Mouse (Mus musculus) midbrain, embryonic 10.5 days (tissue): ENCODE measurements around the gene Alg3. TPM values are rescaled to one million over a fixed set of nuclear protein-coding genes. Genes with fewer than 3 reads are reported as not detected.

Experiments
- DNase-seq: peaks from one replicate; pipeline ENCODE4 v3.0.0-alpha.2; 2017; ENCODE audit warnings: low spot score
- H3K27ac ChIP-seq: fragments of 300-500 bp; sonication (generic); replicated peaks from 2 replicates; pipeline ENCODE4 v1.5.1; 2016; ENCODE audit warnings: mild to moderate bottlenecking
- H3K27me3 ChIP-seq: fragments of 300-500 bp; sonication (generic); 2 replicates; pipeline ENCODE4 v1.6.1; 2016; ENCODE audit warnings: low read depth, mild to moderate bottlenecking; ENCODE audit not compliant: poor library complexity, severe bottlenecking
- H3K36me3 ChIP-seq: fragments of 300-500 bp; sonication (generic); 2 replicates; pipeline ENCODE4 v1.6.1; 2016; ENCODE audit warnings: mild to moderate bottlenecking, moderate library complexity
- H3K4me1 ChIP-seq: fragments of 300-500 bp; sonication (generic); 2 replicates; pipeline ENCODE4 v1.6.1; 2016
- H3K4me3 ChIP-seq: fragments of 300-500 bp; sonication (generic); 2 replicates; pipeline ENCODE4 v1.5.1; 2016; ENCODE audit warnings: mild to moderate bottlenecking, moderate library complexity
- H3K9me3 ChIP-seq: fragments of 300-500 bp; sonication (generic); replicated peaks from 2 replicates; pipeline ENCODE4 v1.6.1; 2016; ENCODE audit warnings: mild to moderate bottlenecking
- WGBS: fragments of 180-500 bp; shearing (Covaris S2); methylation state at CpG from one replicate; pipeline ENCODE4 v1.1.7; 2016; 5-methylcytosine and 5-hydroxymethylcytosine counted together
- polyA plus RNA-seq: library from polyadenylated mRNA; unstranded; fragments of >200 nt; fragmentation: Nextera tagmentation; extraction: Ambion mirVana; gene quantifications from 2 replicates; pipeline ENCODE4 v1.2.1, GENCODE M21; 2016

Alg3 gene
- polyA plus RNA-seq, 1 experiment from 2014 or later = 59.4 TPM

DNA sequence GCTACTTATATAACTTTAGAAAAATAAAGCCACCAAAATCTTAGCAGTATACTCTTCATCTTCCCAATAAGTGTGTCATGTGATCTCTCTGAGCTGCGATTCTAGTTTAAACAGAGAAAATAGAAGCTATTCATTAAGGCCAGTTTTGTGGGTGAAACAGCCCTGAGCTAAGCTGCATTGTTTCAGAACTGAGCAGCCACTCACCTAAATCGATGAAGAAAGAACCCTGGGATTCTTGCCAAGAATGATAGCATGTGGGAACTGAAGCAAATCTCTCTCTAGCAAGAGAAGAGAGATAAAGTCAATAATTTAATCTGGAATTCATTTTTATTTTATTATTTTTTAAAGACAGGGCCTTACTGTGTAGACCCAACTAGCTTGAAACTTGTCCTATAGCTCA, 11.7 kb upstream of the Alg3 start:
- Histone ChIP-seq H3K4me3 (no peak overlapping the region), H3K4me1 (peaks cover 45% of the 10 kb centered on the region), H3K36me3 (peaks cover 7% of the 10 kb centered on the region; the same call in 1 of the 2 replicates), H3K27ac (no peak overlapping the region), H3K27me3 (peaks cover 28% of the 10 kb centered on the region), H3K9me3 (no peaks in the 10 kb centered on the region)
- 63% methylated on average over 2 of the region's 2 CpGs for WGBS
- no peak for DNase-seq

DNA sequence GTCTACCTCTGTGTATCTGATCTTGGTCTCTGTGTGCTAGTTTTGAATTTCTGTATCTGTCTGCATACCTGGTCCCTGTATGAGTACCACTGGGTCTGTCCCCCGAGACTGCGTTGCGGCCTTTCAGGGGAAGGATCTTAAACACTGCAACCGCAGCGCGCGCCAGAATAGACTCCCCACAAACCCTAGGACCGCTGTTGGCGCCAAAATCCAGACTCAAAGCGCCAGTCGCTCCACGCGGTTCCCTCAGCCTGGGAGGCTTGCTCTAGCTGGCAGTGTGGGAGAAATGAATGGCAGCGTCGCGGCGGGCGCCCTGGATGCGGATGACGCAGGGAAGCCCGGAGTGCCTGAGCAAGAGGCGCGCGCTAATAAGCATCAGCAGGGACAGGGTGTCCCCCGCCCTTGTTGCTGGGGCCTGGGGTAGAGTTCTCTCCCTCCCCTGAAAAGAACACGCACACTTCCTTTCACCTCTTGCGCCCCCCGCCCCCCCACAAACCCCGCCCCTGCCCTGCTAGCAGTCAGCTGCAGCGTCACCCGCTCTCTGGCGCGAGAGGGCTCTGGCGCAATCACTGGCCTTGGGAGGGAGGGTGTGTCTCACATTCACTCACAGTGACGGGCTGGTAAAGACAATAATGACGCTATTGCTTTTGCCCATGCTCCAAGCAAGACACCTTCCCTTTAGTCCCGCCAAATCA, 10.6 kb upstream of the Alg3 start:
- peak; percentile 78 for DNase-seq
- peaks cover 45% of the 10 kb centered on the region for H3K4me1 ChIP-seq

DNA sequence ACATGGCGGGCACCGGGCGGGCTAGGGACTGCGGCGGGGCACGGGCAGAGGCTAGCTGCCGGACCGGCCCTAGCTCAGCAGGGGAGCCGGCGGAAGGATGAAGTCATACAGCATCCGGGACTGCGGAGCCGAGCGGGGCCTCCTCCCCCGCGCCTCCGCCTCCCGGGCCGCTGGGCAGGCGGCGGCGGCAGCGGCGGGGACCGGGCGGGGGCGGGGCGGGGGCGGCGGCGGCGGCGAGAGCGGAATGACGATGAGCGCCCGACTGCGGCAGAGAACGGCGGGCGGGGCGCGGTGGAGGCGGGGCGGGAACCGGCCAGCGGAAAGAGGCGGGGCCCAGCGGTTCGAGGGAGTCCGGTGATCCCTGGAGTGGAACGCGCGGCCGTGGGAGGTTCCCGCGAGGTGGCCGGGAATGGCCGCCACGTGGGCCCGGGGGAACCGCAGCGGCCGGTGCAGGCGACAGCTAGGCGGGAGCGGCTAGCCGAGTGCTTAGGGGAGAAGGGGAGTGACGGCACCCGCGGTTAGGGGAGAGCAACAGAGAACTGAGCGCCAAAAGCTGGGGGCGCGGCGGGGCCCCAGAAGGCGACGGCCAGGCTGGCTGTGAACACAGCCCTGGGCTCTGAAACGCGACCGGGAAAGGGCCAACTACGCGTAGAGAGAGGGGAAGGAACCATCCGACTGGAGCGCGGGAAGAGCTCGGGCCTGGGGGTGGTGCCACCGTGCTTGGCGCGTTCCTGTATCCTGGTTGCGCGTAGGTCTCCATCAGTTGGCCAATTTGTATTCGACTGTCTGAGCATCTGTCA, 9.9 kb upstream of the Alg3 start, which contains the start of gene Camk2n2:
Camk2n2 (minus strand) TSS at position 97 of the 800 bp plus-strand sequence.
- peak within 1 kb of the TSS; percentile 95 for H3K27ac ChIP-seq
- whole genome bisulfite sequencing = under 1% methylated on average over 85 of the region's 92 CpGs
- peak; percentile 77 for DNase-seq
- peak within 1 kb of the TSS; percentile 86 for H3K4me3 ChIP-seq
- no peaks in the 10 kb centered on the region for H3K9me3 ChIP-seq
- H3K4me1 ChIP-seq = peaks cover 45% of the 10 kb centered on the region
- peaks cover 16% of the 10 kb centered on the region for H3K36me3 ChIP-seq
- peaks cover 27% of the 10 kb centered on the region for H3K27me3 ChIP-seq

More for the DNA sequence above, 10.6 kb upstream of the Alg3 start:
- Histone ChIP-seq H3K4me3 (peak overlapping the region; percentile 86), H3K27me3 (peaks cover 27% of the 10 kb centered on the region), H3K36me3 (peaks cover 15% of the 10 kb centered on the region), H3K9me3 (no peaks in the 10 kb centered on the region), H3K27ac (peak overlapping the region; percentile 95)
- under 1% methylated on average over 35 of the region's 37 CpGs for WGBS

DNA sequence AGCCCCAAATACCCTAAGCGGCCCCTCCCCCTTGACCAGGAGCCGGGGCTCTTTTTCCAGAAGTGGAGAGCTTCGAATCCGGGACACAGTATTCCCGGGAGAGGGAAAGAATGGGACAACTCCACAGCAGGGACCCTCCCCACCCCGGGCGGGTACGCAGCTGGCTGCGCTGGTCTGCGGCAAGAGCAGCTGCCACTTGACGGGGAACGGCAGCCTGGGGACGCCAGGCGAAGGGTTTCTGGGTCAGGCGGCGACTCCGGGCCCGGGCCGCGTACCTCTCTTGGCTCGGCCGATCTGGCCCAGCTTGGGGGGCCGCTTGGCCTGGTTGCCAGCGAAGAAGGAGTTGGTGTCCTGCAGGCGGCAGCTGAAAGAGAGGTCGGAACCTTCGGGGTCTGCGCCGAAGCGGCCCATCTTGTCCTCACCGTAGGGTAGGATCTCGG, 9.2 kb upstream of the Alg3 start:
- under 1% methylated on average over 32 of the region's 32 CpGs for WGBS

DNA sequence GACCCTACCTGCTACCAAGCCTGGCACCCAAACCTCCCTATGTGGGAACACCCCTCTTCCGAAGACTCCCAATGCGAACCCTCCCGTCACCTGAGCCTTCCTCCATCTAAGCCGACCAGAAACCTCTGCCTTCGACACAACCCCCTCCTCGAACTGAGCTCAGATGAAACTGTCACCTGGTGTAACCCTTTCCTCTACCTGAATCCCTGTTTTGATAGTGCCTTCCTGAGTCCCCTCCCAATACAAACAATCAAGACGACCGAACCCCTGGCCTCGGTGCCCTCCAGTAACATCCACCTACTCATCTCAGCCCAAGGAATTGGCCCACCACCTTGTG, 8.8 kb upstream of the Alg3 start:
- peak overlapping the region; percentile 86 for H3K4me3 ChIP-seq
- peaks cover 27% of the 10 kb centered on the region for H3K27me3 ChIP-seq
- H3K4me1 ChIP-seq = peaks cover 45% of the 10 kb centered on the region
- peak overlapping the region; percentile 95 for H3K27ac ChIP-seq
- H3K36me3 ChIP-seq = peaks cover 20% of the 10 kb centered on the region
- no peaks in the 10 kb centered on the region for H3K9me3 ChIP-seq
- DNase-seq = no peak
- 0% methylated on average over 9 of the region's 9 CpGs for WGBS

More for the DNA sequence above, 9.2 kb upstream of the Alg3 start:
- Histone ChIP-seq H3K27me3 (peaks cover 27% of the 10 kb centered on the region), H3K4me1 (peaks cover 45% of the 10 kb centered on the region), H3K36me3 (peaks cover 20% of the 10 kb centered on the region), H3K9me3 (no peaks in the 10 kb centered on the region), H3K4me3 (peak overlapping the region; percentile 86), H3K27ac (peak overlapping the region; percentile 95)
- DNase-seq = peak; percentile 77

DNA sequence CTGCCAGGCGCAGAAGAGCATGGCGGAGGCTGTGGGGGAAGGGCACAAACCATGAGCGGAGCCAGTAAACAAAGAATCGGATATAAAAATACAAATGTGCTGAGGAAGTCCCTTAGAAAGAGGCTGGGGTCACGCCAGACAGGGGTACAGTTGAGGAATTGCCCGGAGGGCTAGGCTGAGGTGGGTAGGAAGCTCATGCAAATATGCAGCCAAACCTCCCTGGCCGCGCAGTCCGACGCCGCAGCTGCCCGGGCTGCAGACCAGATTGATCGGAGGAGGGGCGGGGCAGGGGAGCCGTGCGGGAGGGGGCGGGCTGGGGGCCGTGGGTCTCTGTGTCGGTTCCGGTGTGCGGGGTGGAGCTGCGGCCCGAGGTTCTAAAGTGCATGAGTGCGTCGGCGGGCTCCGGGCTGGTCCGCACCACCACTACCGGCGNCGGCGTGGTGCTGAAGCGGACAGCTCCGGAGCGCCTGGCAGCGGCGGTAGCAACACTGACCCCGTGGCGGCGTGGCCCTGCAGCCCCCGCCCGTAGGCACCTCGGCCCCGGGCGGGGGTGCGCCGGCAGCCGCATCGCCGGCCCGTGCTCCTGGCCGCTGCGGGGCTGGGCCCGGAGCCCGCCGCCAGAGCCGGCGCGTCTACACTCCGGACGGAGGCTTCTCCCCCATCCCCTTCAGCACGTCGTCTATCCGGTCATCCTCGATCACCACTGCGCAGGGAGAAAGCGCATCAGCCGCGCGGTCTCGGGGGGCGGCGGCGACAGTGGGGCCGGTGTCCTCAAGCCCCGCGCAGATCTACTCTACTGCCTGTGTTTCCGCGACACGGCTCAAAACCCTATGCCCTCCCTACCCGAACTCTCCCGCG, 8.2 kb upstream of the Alg3 start:
- peaks cover 20% of the 10 kb centered on the region for H3K36me3 ChIP-seq
- WGBS = 2% methylated on average over 82 of the region's 83 CpGs
- peaks cover 45% of the 10 kb centered on the region for H3K4me1 ChIP-seq
- H3K9me3 ChIP-seq = no peaks in the 10 kb centered on the region
- peak overlapping the region; percentile 95 for H3K27ac ChIP-seq
- H3K4me3 ChIP-seq = peak overlapping the region; percentile 86
- DNase-seq = peak; percentile 68
- H3K27me3 ChIP-seq = peaks cover 27% of the 10 kb centered on the region

DNA sequence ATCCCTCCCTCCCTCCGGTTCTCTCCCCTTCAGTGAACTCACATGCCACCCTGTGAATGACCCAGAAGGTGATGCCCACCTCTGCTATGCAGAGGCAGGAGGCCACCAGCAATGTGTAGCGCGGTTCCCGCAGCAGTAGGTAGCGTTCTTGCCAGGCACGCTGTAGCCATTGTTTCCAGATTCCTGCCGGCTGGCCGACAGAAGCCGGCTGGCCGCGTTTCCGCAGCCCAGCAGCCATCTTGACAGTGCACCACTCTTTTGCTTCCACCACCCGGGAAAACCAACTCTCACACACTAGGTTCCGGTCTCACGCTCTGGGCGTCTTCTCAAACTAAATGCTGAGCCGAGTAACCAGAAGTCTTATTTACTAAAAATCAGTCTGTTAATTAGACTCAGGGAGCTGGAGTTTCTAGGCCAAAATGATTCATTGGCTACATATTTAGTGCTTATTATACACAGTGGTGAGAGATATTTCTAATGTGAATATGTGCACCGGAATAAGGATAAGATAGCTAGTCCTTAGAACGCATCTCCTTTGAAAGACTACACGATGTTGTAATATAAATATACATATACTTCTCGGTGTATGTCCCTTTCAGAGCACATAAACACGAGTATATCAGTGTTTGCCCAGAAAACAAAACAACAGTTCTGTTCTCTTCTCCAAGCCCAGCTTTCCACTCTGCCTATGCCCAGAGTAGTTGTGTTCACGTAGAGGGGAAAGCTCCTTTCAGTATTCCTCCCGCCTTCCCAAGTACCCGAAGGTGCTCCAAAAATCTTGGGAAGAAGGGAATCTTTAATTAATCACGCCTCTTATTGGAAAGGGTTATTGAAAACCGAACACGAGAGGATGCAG, 806 bp downstream of the Alg3 start:
- H3K36me3 ChIP-seq = peaks cover 37% of the 10 kb centered on the region
- H3K4me3 ChIP-seq = peak overlapping the region; percentile 91
- H3K9me3 ChIP-seq = no peaks in the 10 kb centered on the region
- H3K27me3 ChIP-seq = no peaks in the 10 kb centered on the region
- H3K27ac ChIP-seq = peak overlapping the region; percentile 96
- peaks cover 37% of the 10 kb centered on the region for H3K4me1 ChIP-seq
- under 1% methylated on average over 28 of the region's 28 CpGs for WGBS
- DNase-seq = peak; percentile 83

DNA sequence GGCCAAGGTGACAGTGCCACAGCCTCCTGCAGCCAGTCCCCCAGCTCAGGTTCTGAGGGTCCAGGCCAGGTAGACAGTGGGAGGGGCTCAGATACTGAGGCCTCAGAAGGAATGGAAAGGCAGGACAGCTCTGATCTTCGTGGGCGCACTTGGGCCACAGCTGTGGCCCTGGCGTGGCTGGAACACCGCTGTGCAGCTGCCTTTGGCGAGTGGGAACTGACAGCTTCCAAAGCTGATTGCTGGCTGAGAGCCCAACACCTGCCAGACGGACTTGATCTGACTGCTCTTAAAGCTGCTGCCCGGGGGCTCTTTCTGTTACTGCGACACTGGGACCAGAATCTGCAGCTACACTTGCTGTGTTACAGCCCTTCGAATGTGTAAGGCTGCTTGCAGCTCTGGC, 6.8 kb downstream of the Alg3 start:
- H3K9me3 ChIP-seq = no peaks in the 10 kb centered on the region
- 89% methylated on average over 9 of the region's 9 CpGs for WGBS
- DNase-seq = no peak
- H3K27me3 ChIP-seq = no peaks in the 10 kb centered on the region
- no peak overlapping the region for H3K27ac ChIP-seq
- peaks cover 56% of the 10 kb centered on the region for H3K36me3 ChIP-seq
- peaks cover 15% of the 10 kb centered on the region for H3K4me1 ChIP-seq
- no peak overlapping the region for H3K4me3 ChIP-seq

DNA sequence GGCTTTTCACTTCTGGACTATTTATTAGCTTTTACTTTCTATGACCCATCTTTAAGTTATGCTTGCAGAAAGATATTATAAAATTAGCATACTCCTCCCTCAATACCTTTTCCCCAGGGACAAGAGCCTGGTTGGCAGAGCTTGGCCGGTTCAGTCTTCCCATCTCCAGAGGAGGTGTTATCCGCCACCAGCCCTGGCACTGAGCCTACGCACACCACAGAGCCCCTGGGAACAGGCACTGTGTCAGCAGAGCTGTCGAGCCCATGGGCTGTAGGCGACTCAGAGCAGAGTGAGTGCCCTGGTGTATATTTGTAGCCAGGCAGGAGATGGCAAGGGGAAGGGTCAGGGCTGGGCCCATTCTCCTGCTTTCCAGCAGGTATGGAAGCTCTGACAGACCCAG, 11.0 kb downstream of the Alg3 start:
- Histone ChIP-seq H3K4me3 (no peak overlapping the region), H3K36me3 (peaks cover 19% of the 10 kb centered on the region), H3K4me1 (no peaks in the 10 kb centered on the region), H3K27me3 (peaks cover 8% of the 10 kb centered on the region), H3K9me3 (no peaks in the 10 kb centered on the region), H3K27ac (no peak overlapping the region)
- no peak for DNase-seq
- WGBS = 81% methylated on average over 5 of the region's 5 CpGs

DNA sequence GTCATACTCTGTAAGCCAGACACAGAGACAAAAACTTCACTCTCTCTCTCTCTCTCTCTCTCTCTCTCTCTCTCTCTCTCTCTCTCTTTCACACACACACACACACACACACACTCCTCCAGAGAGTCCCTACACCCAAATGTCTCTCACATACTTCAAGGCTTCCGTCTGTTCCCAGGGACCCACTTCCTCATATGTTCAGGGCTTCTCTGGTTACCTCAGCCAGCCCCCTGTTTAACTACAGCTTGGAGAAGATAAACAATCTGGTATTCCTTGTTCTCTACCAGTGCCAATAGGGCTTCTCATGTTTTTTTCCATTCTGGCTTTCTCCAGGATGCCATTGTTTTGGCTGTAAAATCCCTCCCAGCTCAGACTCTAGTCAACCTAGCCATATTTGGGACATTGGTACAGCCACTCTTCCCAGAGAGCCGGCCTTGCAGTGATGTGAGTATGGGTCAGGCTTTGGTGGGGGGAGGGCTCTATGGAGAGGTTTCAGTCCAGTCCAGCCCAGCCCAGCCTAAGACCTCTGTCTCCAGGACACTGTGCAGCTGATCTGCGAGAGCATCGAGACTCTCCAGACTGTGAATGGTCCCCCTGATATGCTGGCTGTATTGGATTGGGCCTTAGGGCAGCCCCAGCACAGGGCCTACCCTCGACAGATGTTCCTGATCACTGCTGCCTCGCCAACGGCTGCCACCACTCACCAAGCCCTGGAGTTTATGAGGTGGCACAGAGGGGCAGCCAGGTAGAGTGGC, 14.7 kb downstream of the Alg3 start:
- 71% methylated on average over 7 of the region's 7 CpGs for WGBS
- no peaks in the 10 kb centered on the region for H3K9me3 ChIP-seq
- H3K4me3 ChIP-seq = no peak overlapping the region
- H3K27ac ChIP-seq = no peak overlapping the region
- no peak for DNase-seq
- H3K4me1 ChIP-seq = no peaks in the 10 kb centered on the region
- H3K27me3 ChIP-seq = peaks cover 44% of the 10 kb centered on the region
- H3K36me3 ChIP-seq = no peaks in the 10 kb centered on the region

DNA sequence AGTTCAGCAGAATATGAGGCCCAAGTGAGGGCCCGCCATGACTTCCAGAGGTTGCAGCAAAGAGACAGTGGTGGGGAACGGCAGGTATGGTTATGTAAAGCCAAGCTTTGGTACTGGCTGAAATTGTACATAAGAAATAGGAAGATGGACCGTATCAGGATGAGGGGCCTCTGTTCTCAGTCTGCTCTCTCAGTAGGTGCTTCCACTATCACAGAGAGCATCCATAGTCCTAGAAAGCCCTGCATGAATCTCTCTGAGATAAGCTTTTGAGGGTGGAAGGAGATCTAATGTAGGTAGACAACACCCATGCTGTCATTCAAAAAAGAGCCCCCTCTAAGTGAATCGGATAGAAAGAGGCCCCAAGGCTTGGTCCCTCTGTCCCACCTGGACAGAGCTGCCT, 15.8 kb downstream of the Alg3 start:
- H3K9me3 ChIP-seq = no peaks in the 10 kb centered on the region
- H3K27me3 ChIP-seq = peaks cover 55% of the 10 kb centered on the region
- no peaks in the 10 kb centered on the region for H3K36me3 ChIP-seq
- 84% methylated on average over 4 of the region's 4 CpGs for WGBS
- no peak overlapping the region for H3K27ac ChIP-seq
- DNase-seq = no peak
- peaks cover 8% of the 10 kb centered on the region for H3K4me1 ChIP-seq
- no peak overlapping the region for H3K4me3 ChIP-seq
